Mouse (Mus musculus): Measurements from ENCODE around the gene BC024063. TPM values are rescaled to one million over a fixed set of nuclear protein-coding genes. Genes with fewer than 3 reads are reported as not detected.

The BC024063 gene
- polyA plus RNA-seq (2017; shearing (Covaris generic)) = 1 to 10 TPM; 5.6 to 10.0 TPM

DNA sequence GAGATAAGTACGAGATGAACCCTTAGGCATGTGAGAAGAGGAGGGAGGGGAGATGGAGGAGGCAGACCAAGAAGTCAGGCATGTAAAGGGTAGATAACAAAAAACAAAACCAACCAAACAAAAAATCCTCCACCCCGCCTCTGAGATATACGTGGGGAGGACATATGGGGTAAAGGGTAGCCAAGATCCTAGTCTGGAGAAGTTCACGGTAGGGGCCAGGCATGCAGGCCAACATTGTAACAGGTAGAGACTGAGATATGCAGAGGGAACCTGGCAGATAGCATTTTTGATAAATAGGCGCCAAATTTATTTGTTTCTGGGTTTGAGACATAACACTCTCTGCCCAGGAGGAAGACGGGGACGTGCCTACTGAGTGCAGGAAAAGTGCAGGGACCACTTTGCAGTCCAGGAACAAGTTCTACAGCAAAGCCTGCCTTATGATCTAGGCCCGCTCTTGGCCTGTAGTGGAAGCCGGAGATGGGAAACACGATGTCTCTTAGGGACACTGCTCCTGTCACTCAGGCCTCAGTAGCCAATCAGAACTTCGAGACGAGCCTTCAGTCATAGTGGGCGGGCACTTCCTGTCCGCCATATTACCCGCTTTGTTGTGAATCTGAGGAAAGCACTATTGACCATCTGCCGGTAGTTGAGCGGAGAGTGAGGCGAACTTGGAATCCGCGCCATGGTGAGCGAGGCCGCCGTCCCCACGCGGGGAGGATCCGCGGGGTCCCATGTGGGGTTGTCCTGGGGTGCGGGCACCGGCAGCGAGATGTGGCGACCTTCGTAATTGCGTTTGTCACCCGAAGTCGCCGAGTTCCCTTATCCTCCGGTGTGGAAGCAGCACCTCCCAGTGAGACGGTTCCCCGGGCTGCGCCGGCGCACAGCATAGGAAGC lies at the start of gene BC024063:
BC024063 (plus strand) TSS at position 626 of the 894 bp plus-strand sequence.

DNA sequence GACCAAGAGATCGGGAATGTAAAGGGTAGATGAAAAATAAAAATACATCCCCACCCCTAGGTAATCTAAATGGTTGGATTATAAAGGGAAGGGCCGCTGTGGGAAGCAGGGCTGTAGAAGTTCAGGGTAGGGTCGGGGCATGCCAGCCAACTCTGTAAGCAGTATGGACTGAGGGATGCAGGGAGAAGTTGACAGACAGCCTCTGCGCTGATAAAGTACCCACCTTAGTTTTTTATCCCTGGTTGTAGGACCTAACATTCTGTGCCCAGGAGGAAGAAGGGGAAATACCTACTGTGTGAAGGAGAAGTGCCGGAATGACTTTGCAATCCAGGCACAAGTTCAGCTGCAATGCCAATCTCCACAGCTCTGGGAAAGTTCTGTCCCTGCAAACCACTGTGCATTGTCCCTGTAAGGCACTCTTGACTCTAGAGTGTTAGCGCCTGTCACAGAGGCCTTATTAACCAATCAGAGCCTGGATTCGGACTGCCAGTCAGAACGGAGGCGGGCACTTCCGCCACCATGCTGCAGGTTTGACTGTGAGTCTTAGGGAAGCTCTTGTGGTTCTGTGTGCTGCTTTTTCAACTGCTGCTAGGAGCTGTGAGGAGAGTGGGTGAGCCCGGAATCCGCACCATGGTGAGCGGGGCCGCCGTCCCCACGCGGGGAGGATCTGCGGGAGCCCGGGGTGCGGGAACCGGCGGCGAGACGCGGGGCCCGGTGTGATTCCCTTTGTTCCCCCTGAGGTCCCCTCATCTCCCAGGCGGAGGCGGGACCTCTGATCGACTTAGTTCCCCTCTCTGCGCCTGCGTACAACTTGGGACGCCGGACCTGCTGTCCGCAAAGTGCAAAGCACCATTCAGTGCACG lies 35.3 kb upstream of the BC024063 start, which contains the start of gene Zfp873:
Zfp873 (plus strand) TSS at position 527 of the 863 bp plus-strand sequence.

GRCm38 (mm10) chr10:82127850-82128401 lies 44.8 kb downstream of the BC024063 start, which contains the start of gene AU041133:
Gene AU041133, plus strand, starts transcription at chr10:82128013.

Other genes with a start within 250 kb of the BC024063 start
- gene Gm32687, start 219.4 kb upstream of the BC024063 start, polyA plus RNA-seq (2017; shearing (Covaris generic)) = 1 to 10 TPM; 2.5 to 8.0 TPM
- 1 to 10 TPM; 1.3 to 2.3 TPM for gene Zfp781, start 152.9 kb upstream of the BC024063 start, polyA plus RNA-seq (2017; shearing (Covaris generic))
- gene Zfp873, start 35.2 kb upstream of the BC024063 start, polyA plus RNA-seq (2017; shearing (Covaris generic)) = 10 to 100 TPM in 1 of 2 experiments, 1 to 10 TPM in 1; 8.9 to 10.7 TPM
- gene AU041133, start 44.7 kb downstream of the BC024063 start, polyA plus RNA-seq (2017; shearing (Covaris generic)) = 1 to 10 TPM; 6.6 to 9.8 TPM
- gene Zfp938, start 157.9 kb downstream of the BC024063 start, polyA plus RNA-seq (2017; shearing (Covaris generic)) = 10 to 100 TPM in 1 of 2 experiments, 1 to 10 TPM in 1; 7.2 to 11.7 TPM
- under 1 TPM; 0.07 to 0.12 TPM for gene 4932415D10Rik, start 233.2 kb downstream of the BC024063 start, polyA plus RNA-seq (2017; shearing (Covaris generic))

Data from inflammation-experienced regulatory T-cells (primary cell).